Mouse (Mus musculus) ZHBTc4 (cell line): ENCODE results near the gene Vmn1r188.
A peak's percentile ranks its signal among the peaks of the same experiment; 100 is the strongest.
"Not testable (repeated sequence)": the region's sequence is repeated elsewhere in the genome, so short reads cannot be mapped to it uniquely, and the experiment has no call there.

Experiments used
- DNase-seq: peaks from one replicate; pipeline ENCODE4 v3.0.0-alpha.2; 2011; ENCODE audit warnings: low read depth, low spot score

Gene Vmn1r188

GRCm38 (mm10) chr13:22049737-22050440 is 34.4 kb upstream of the Vmn1r188 start:
- DNase-seq = peak; percentile 88

GRCm38 (mm10) chr13:22050591-22051522 is 33.4 kb upstream of the Vmn1r188 start:
- DNase-seq = peak; percentile 98

GRCm38 (mm10) chr13:22051523-22051859 is 32.7 kb upstream of the Vmn1r188 start:
- no peak for DNase-seq

- DNase-seq = no peak
Observed at GRCm38 (mm10) chr13:22053754-22054153, 30.5 kb upstream of the Vmn1r188 start.

GRCm38 (mm10) chr13:22061422-22061821 is 22.8 kb upstream of the Vmn1r188 start:
- no peak for DNase-seq

- DNase-seq = no peak
Observed at GRCm38 (mm10) chr13:22063468-22063867, 20.8 kb upstream of the Vmn1r188 start.

- not testable (repeated sequence) for DNase-seq
Observed at GRCm38 (mm10) chr13:22105724-22106123, 21.5 kb downstream of the Vmn1r188 start, which contains the start of gene Vmn1r189. TSS of gene Vmn1r189 (minus strand) at chr13:22105824.

GRCm38 (mm10) chr13:22136495-22137293 is 52.5 kb downstream of the Vmn1r188 start:
- DNase-seq = not testable (repeated sequence)
